In genomic region chr4:153784401-153784800, GRCm38 (mm10) we compare ENCODE assay signal across 16 mouse cellular contexts.
DNase-seq lines count a peak whose midpoint lies in the region; ATAC-seq and TF ChIP-seq lines count a peak whose summit lies in the region.
"Had no signal": no experiment of that assay in that cellular context is flagged by ENCODE, and none has a peak within 500 bp of the region (broad histone marks: within the 10 kb centered on the region; RNA-seq: fewer than 3 reads in every experiment).

No protein-coding gene starts in this region.

- H3K4me2 ChIP-seq in forebrain, embryonic 14.5 days (ENCODE audit: low read length): no peak overlapping the region
- no peak overlapping the region for H3K4me2 ChIP-seq in forebrain, embryonic 16.5 days (ENCODE audit: low read length)
- H3K4me2 ChIP-seq in midbrain, postnatal 0 days (ENCODE audit: low read depth, low read length, poor library complexity, severe bottlenecking): no peak overlapping the region
- no peak overlapping the region for H3K4me2 ChIP-seq in midbrain, embryonic 16.5 days (ENCODE audit: low read length)
- H3K4me2 ChIP-seq: heart, embryonic 13.5 days; hindbrain, embryonic 12.5 days had no signal

- H3K4me1 ChIP-seq in forebrain, embryonic 14.5 days (ENCODE audit: control insufficient read depth, insufficient read depth, low read length): no peaks in the 10 kb centered on the region
- peaks cover 5% of the 10 kb centered on the region; the same call in 1 of the 2 replicates for H3K4me1 ChIP-seq in forebrain, embryonic 16.5 days (replicated peaks; ENCODE audit: control insufficient read depth, insufficient read depth, low read length)
- H3K4me1 ChIP-seq in midbrain, postnatal 0 days (ENCODE audit: insufficient read depth, low read length): no peaks in the 10 kb centered on the region
- H3K4me1 ChIP-seq in midbrain, embryonic 16.5 days (ENCODE audit: control insufficient read depth, insufficient read depth, low read length): no peaks in the 10 kb centered on the region
- H3K4me1 ChIP-seq: heart, embryonic 13.5 days had no signal

- H3K27me3 ChIP-seq in forebrain, embryonic 14.5 days (replicated peaks; ENCODE audit: control insufficient read depth, insufficient read depth, low read length): no peaks in the 10 kb centered on the region
- no peaks in the 10 kb centered on the region for H3K27me3 ChIP-seq in forebrain, embryonic 16.5 days (replicated peaks; ENCODE audit: control insufficient read depth, insufficient read depth, low read length)
- H3K27me3 ChIP-seq in midbrain, postnatal 0 days (ENCODE audit: insufficient read depth, low read length): no peaks in the 10 kb centered on the region
- no peaks in the 10 kb centered on the region for H3K27me3 ChIP-seq in midbrain, embryonic 16.5 days (ENCODE audit: control insufficient read depth, insufficient read depth, low read depth, low read length)
- H3K27me3 ChIP-seq: hindbrain, embryonic 12.5 days had no signal

- no peaks in the 10 kb centered on the region for H3K9me3 ChIP-seq in forebrain, embryonic 14.5 days (replicated peaks; ENCODE audit: control insufficient read depth, low read length)
- no peaks in the 10 kb centered on the region for H3K9me3 ChIP-seq in forebrain, embryonic 16.5 days (ENCODE audit: control insufficient read depth, low read length)
- no peaks in the 10 kb centered on the region for H3K9me3 ChIP-seq in midbrain, postnatal 0 days (ENCODE audit: low read length)
- H3K9me3 ChIP-seq in midbrain, embryonic 16.5 days (replicated peaks; ENCODE audit: control insufficient read depth, low read length, poor library complexity, severe bottlenecking): no peaks in the 10 kb centered on the region
- H3K9me3 ChIP-seq: embryonic facial prominence, embryonic 10.5 days; heart, embryonic 13.5 days; hindbrain, embryonic 12.5 days had no signal

- H3K36me3 ChIP-seq in forebrain, embryonic 14.5 days (ENCODE audit: control insufficient read depth, insufficient read depth, low read length): no peaks in the 10 kb centered on the region
- H3K36me3 ChIP-seq in forebrain, embryonic 16.5 days (ENCODE audit: control insufficient read depth, insufficient read depth): no peaks in the 10 kb centered on the region
- H3K36me3 ChIP-seq in midbrain, postnatal 0 days (ENCODE audit: insufficient read depth, low read length): no peaks in the 10 kb centered on the region
- H3K36me3 ChIP-seq in midbrain, embryonic 16.5 days (ENCODE audit: control insufficient read depth, insufficient read depth, low read length): no peaks in the 10 kb centered on the region
- H3K36me3 ChIP-seq: embryonic facial prominence, embryonic 10.5 days; heart, embryonic 13.5 days; hindbrain, embryonic 12.5 days had no signal

- no peak for ATAC-seq in forebrain, embryonic 14.5 days
- ATAC-seq in forebrain, embryonic 16.5 days: no peak
- ATAC-seq in midbrain, postnatal 0 days (ENCODE audit: low FRiP score): no peak
- ATAC-seq in midbrain, embryonic 16.5 days: no peak
- ATAC-seq: intestine, embryonic 16.5 days had no signal

- H3K4me3 ChIP-seq in forebrain, embryonic 14.5 days (ENCODE audit: low read depth, low read length): no peak overlapping the region
- no peak overlapping the region for H3K4me3 ChIP-seq in forebrain, embryonic 16.5 days (replicated peaks; ENCODE audit: low read length)
- H3K4me3 ChIP-seq in midbrain, postnatal 0 days (ENCODE audit: low read depth, low read length): no peak overlapping the region
- H3K4me3 ChIP-seq in midbrain, embryonic 16.5 days (ENCODE audit: low read depth, low read length): no peak overlapping the region
- H3K4me3 ChIP-seq: embryonic facial prominence, embryonic 10.5 days; heart, embryonic 13.5 days; hindbrain, embryonic 12.5 days had no signal

- peak; percentile 64 for DNase-seq in forebrain, embryonic 14.5 days (ENCODE audit: low spot score)
- peak; percentile 15 for DNase-seq in layer of hippocampus, adult 11-12 months (ENCODE audit: low spot score)
- no peak for DNase-seq in layer of hippocampus, postnatal 36 days
- peak; percentile 51 for DNase-seq in midbrain, postnatal 0 days (ENCODE audit: low spot score)
- DNase-seq: adrenal gland, adult 2 months; adrenal gland, postnatal 25 days; cerebellum, adult 9-10 months; gastrocnemius, postnatal 36 days; heart, adult 11 months; heart, postnatal 36 days had no signal

- no peak overlapping the region for H3K9ac ChIP-seq in forebrain, embryonic 14.5 days (ENCODE audit: low read length)
- no peak overlapping the region for H3K9ac ChIP-seq in forebrain, embryonic 16.5 days (replicated peaks; ENCODE audit: low read depth, low read length)
- no peak overlapping the region for H3K9ac ChIP-seq in midbrain, postnatal 0 days (replicated peaks; ENCODE audit: low read length, poor library complexity, severe bottlenecking)
- H3K9ac ChIP-seq in midbrain, embryonic 16.5 days (ENCODE audit: low read depth, low read length): no peak overlapping the region
- H3K9ac ChIP-seq: heart, embryonic 13.5 days; hindbrain, embryonic 12.5 days had no signal

- H3K27ac ChIP-seq in forebrain, embryonic 14.5 days (ENCODE audit: low read depth, low read length): no peak overlapping the region
- H3K27ac ChIP-seq in forebrain, embryonic 16.5 days (ENCODE audit: low read length): no peak overlapping the region
- H3K27ac ChIP-seq in midbrain, postnatal 0 days (ENCODE audit: low read depth, low read length): no peak overlapping the region
- H3K27ac ChIP-seq in midbrain, embryonic 16.5 days (ENCODE audit: low read length): no peak overlapping the region
- H3K27ac ChIP-seq: heart, embryonic 13.5 days; hindbrain, embryonic 12.5 days had no signal

- WGBS in forebrain, embryonic 14.5 days: 64% methylated on average over 11 of the region's 11 CpGs
- 62% methylated on average over 11 of the region's 11 CpGs for WGBS in forebrain, embryonic 16.5 days
- WGBS in midbrain, postnatal 0 days: 79% methylated on average over 11 of the region's 11 CpGs
- WGBS in midbrain, embryonic 16.5 days: 84% methylated on average over 11 of the region's 11 CpGs

- TF ChIP-seq CTCF in midbrain, postnatal 0 days (IDR thresholded peaks at IDR 0.05): no peak

Comparison
In these comparisons a context has a peak if more than half of its experiments do, and no peak if none do; other contexts are left out.
1. DNase-seq: peak in forebrain, embryonic 14.5 days (single experiment), layer of hippocampus, adult 11-12 months (single experiment) and midbrain, postnatal 0 days (single experiment); none in layer of hippocampus, postnatal 36 days (0 of 2).